ENCODE assay signal across 10 mouse cellular contexts in the genomic region with DNA sequence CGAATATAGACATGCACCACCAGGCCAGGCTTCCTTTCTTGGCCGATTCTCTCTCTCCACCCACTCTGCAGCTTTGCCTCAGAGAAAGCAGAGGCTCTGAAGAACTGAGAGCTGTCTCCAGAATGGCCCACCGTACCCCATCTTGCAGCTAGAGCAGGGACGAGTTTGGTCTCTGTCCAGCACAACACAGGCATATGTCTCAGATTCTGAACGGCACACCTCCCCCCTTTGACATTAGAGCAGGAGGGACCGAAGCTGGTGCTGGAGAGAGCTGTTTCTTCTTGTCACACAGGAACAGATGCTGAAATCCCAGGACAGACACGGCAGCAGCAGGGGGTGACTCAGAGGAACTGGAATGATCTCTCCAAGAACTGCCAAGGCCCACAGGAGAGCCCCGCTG. TPM values are rescaled to one million over a fixed set of nuclear protein-coding genes. Genes with fewer than 3 reads are reported as not detected.
A peak's percentile ranks its signal among the peaks of the same experiment; 100 is the strongest.
DNase-seq lines count a peak whose midpoint lies in the region; ATAC-seq and TF ChIP-seq lines count a peak whose summit lies in the region.
"Had no signal": no experiment of that assay in that cellular context is flagged by ENCODE, and none has a peak within 500 bp of the region (broad histone marks: within the 10 kb centered on the region; RNA-seq: fewer than 3 reads in every experiment).

No protein-coding gene starts in this region.

- H3K36me3 ChIP-seq in embryonic facial prominence, embryonic 13.5 days = no peaks in the 10 kb centered on the region
- H3K36me3 ChIP-seq in embryonic facial prominence, embryonic 10.5 days (replicated peaks) = no peaks in the 10 kb centered on the region
- H3K36me3 ChIP-seq in neural tube, embryonic 12.5 days = no peaks in the 10 kb centered on the region
- H3K36me3 ChIP-seq in neural tube, embryonic 15.5 days = no peaks in the 10 kb centered on the region
- H3K36me3 ChIP-seq in stomach, postnatal 0 days (ENCODE audit: control insufficient read depth, insufficient read depth, low read length) = no peaks in the 10 kb centered on the region

- DNase-seq in embryonic facial prominence, embryonic 10.5 days (ENCODE audit: low spot score) = no peak
- DNase-seq in layer of hippocampus, adult 8-10 months (ENCODE audit: low spot score in 2 of 2) = peak; percentile 69 to 79
- DNase-seq in stomach, postnatal 0 days (ENCODE audit: low spot score) = no peak
- DNase-seq in liver = no peak
- DNase-seq in spleen, postnatal 4 days (ENCODE audit: low spot score in 2 of 2) = no peak
- DNase-seq: gastrocnemius, postnatal 14 days had no signal

- H3K27me3 ChIP-seq in embryonic facial prominence, embryonic 13.5 days = no peaks in the 10 kb centered on the region; the same call in 1 of the 2 replicates
- H3K27me3 ChIP-seq in embryonic facial prominence, embryonic 10.5 days (replicated peaks; ENCODE audit: low read depth, poor library complexity, severe bottlenecking) = no peaks in the 10 kb centered on the region
- H3K27me3 ChIP-seq in neural tube, embryonic 12.5 days (replicated peaks) = 0 out of 2 replicates have a peak, but pooled peaks cover 2% of the 10 kb centered on the region
- H3K27me3 ChIP-seq in neural tube, embryonic 15.5 days (replicated peaks) = no peaks in the 10 kb centered on the region
- no peaks in the 10 kb centered on the region for H3K27me3 ChIP-seq in stomach, postnatal 0 days (ENCODE audit: control insufficient read depth, insufficient read depth, low read length)

- peak overlapping the region; percentile 40; the same call in 1 of the 2 replicates for H3K27ac ChIP-seq in embryonic facial prominence, embryonic 13.5 days
- H3K27ac ChIP-seq in embryonic facial prominence, embryonic 10.5 days (replicated peaks) = no peak overlapping the region
- no peak overlapping the region for H3K27ac ChIP-seq in neural tube, embryonic 12.5 days
- no peak overlapping the region; the same call in 1 of the 2 replicates for H3K27ac ChIP-seq in neural tube, embryonic 15.5 days (replicated peaks)
- 0 out of 2 replicates have a peak overlapping the region, but pooled peaks have one; percentile 13 for H3K27ac ChIP-seq in stomach, postnatal 0 days (replicated peaks)
- H3K27ac ChIP-seq: liver, embryonic 14.5 days had no signal

- no peak for ATAC-seq in embryonic facial prominence, embryonic 13.5 days (ENCODE audit: insufficient number of reproducible peaks, insufficient read depth, low FRiP score, low TSS enrichment, low read depth)
- ATAC-seq in neural tube, embryonic 12.5 days (ENCODE audit: low FRiP score, low read depth) = no peak
- no peak for ATAC-seq in neural tube, embryonic 15.5 days (ENCODE audit: low FRiP score)
- ATAC-seq in stomach, postnatal 0 days (ENCODE audit: low FRiP score, low TSS enrichment) = no peak

- H3K4me1 ChIP-seq in embryonic facial prominence, embryonic 13.5 days = peaks cover 5% of the 10 kb centered on the region
- H3K4me1 ChIP-seq in embryonic facial prominence, embryonic 10.5 days = peaks cover 16% of the 10 kb centered on the region
- peaks cover 6% of the 10 kb centered on the region; the same call in 1 of the 2 replicates for H3K4me1 ChIP-seq in neural tube, embryonic 12.5 days
- no peaks in the 10 kb centered on the region for H3K4me1 ChIP-seq in neural tube, embryonic 15.5 days
- H3K4me1 ChIP-seq in stomach, postnatal 0 days (replicated peaks; ENCODE audit: control insufficient read depth, insufficient read depth) = no peaks in the 10 kb centered on the region

- TF ChIP-seq CTCF in stomach, postnatal 0 days (IDR thresholded peaks at IDR 0.05; ENCODE audit: low read depth) = no peak

- H3K4me2 ChIP-seq in embryonic facial prominence, embryonic 13.5 days = no peak overlapping the region
- no peak overlapping the region for H3K4me2 ChIP-seq in neural tube, embryonic 12.5 days (replicated peaks)
- H3K4me2 ChIP-seq in neural tube, embryonic 15.5 days = no peak overlapping the region
- no peak overlapping the region for H3K4me2 ChIP-seq in stomach, postnatal 0 days (replicated peaks; ENCODE audit: low read depth)

- no peaks in the 10 kb centered on the region for H3K9me3 ChIP-seq in embryonic facial prominence, embryonic 13.5 days
- no peaks in the 10 kb centered on the region for H3K9me3 ChIP-seq in embryonic facial prominence, embryonic 10.5 days
- H3K9me3 ChIP-seq in neural tube, embryonic 12.5 days = no peaks in the 10 kb centered on the region
- H3K9me3 ChIP-seq in neural tube, embryonic 15.5 days (replicated peaks) = no peaks in the 10 kb centered on the region
- H3K9me3 ChIP-seq in stomach, postnatal 0 days (ENCODE audit: control insufficient read depth, low read length) = no peaks in the 10 kb centered on the region

- no peak overlapping the region for H3K4me3 ChIP-seq in embryonic facial prominence, embryonic 13.5 days
- H3K4me3 ChIP-seq in embryonic facial prominence, embryonic 10.5 days = no peak overlapping the region
- H3K4me3 ChIP-seq in neural tube, embryonic 12.5 days = no peak overlapping the region
- no peak overlapping the region for H3K4me3 ChIP-seq in neural tube, embryonic 15.5 days (replicated peaks)
- no peak overlapping the region for H3K4me3 ChIP-seq in stomach, postnatal 0 days (ENCODE audit: low read depth, low read length)

- TF ChIP-seq EP300 in stomach, postnatal 0 days (optimal IDR thresholded peaks at IDR 0.05) = no peak

- 0 out of 2 replicates have a peak overlapping the region, but pooled peaks have one; percentile 44 for H3K9ac ChIP-seq in embryonic facial prominence, embryonic 13.5 days
- H3K9ac ChIP-seq in neural tube, embryonic 12.5 days = peak overlapping the region; percentile 18; the same call in 1 of the 2 replicates
- no peak overlapping the region for H3K9ac ChIP-seq in neural tube, embryonic 15.5 days (replicated peaks)
- H3K9ac ChIP-seq in stomach, postnatal 0 days (ENCODE audit: low read length) = no peak overlapping the region
- H3K9ac ChIP-seq: liver, embryonic 14.5 days had no signal

- WGBS in embryonic facial prominence, embryonic 13.5 days = 30% methylated on average over 8 of the region's 8 CpGs
- 49% methylated on average over 8 of the region's 8 CpGs for WGBS in embryonic facial prominence, embryonic 10.5 days
- 56% methylated on average over 8 of the region's 8 CpGs for WGBS in neural tube, embryonic 12.5 days
- WGBS in neural tube, embryonic 15.5 days = 61% methylated on average over 8 of the region's 8 CpGs
- 39% methylated on average over 8 of the region's 8 CpGs for WGBS in stomach, postnatal 0 days

RNA-seq across cellular contexts. Expression of gene Copz2, which starts 9.4 kb away (rescaled TPM):
- polyA plus RNA-seq in embryonic facial prominence, embryonic 13.5 days (2015; fragmentation: Nextera tagmentation; extraction: Ambion mirVana) = 123 and 125 TPM in 2 replicates
- 36.2 and 37.4 TPM in 2 replicates for polyA plus RNA-seq in embryonic facial prominence, embryonic 10.5 days (2016; fragmentation: Nextera tagmentation; extraction: Ambion mirVana)
- 41.4 and 46.9 TPM in 2 replicates for polyA plus RNA-seq in neural tube, embryonic 12.5 days (2016; fragmentation: Nextera tagmentation; extraction: Ambion mirVana)
- polyA plus RNA-seq in neural tube, embryonic 15.5 days (2015; fragmentation: Nextera tagmentation; extraction: Ambion mirVana) = 29.2 and 42.0 TPM in 2 replicates
- total RNA-seq in layer of hippocampus, adult 8-10 months (2022) = 10 to 100 TPM in 2 of 4 experiments, 1 to 10 TPM in 2; 8.2 to 11.6 (median 9.5) TPM
- polyA plus RNA-seq in stomach, postnatal 0 days (2015; fragmentation: Nextera tagmentation; extraction: Ambion mirVana) = 84.7 and 95.1 TPM in 2 replicates

RNA-seq across cellular contexts. Expression of gene Nfe2l1, which starts 10.5 kb away (rescaled TPM):
- 61.7 and 66.5 TPM in 2 replicates for polyA plus RNA-seq in embryonic facial prominence, embryonic 13.5 days (2015; fragmentation: Nextera tagmentation; extraction: Ambion mirVana)
- polyA plus RNA-seq in embryonic facial prominence, embryonic 10.5 days (2016; fragmentation: Nextera tagmentation; extraction: Ambion mirVana) = 65.4 and 69.9 TPM in 2 replicates
- 75.5 and 79.5 TPM in 2 replicates for polyA plus RNA-seq in neural tube, embryonic 12.5 days (2016; fragmentation: Nextera tagmentation; extraction: Ambion mirVana)
- 71.8 and 78.2 TPM in 2 replicates for polyA plus RNA-seq in neural tube, embryonic 15.5 days (2015; fragmentation: Nextera tagmentation; extraction: Ambion mirVana)
- total RNA-seq in layer of hippocampus, adult 8-10 months (2022) = 100 to 1,000 TPM; 234 to 271 (median 260) TPM
- polyA plus RNA-seq in stomach, postnatal 0 days (2015; fragmentation: Nextera tagmentation; extraction: Ambion mirVana) = 32.4 and 35.6 TPM in 2 replicates

RNA-seq across cellular contexts. Expression of gene Cbx1, which starts 51.4 kb away (rescaled TPM):
- polyA plus RNA-seq in embryonic facial prominence, embryonic 13.5 days (2015; fragmentation: Nextera tagmentation; extraction: Ambion mirVana) = 164 and 170 TPM in 2 replicates
- polyA plus RNA-seq in embryonic facial prominence, embryonic 10.5 days (2016; fragmentation: Nextera tagmentation; extraction: Ambion mirVana) = 201 and 213 TPM in 2 replicates
- polyA plus RNA-seq in neural tube, embryonic 12.5 days (2016; fragmentation: Nextera tagmentation; extraction: Ambion mirVana) = 125 and 143 TPM in 2 replicates
- polyA plus RNA-seq in neural tube, embryonic 15.5 days (2015; fragmentation: Nextera tagmentation; extraction: Ambion mirVana) = 60.9 and 69.5 TPM in 2 replicates
- total RNA-seq in layer of hippocampus, adult 8-10 months (2022) = 10 to 100 TPM; 40.1 to 52.0 (median 44.0) TPM
- 30.5 and 38.7 TPM in 2 replicates for polyA plus RNA-seq in stomach, postnatal 0 days (2015; fragmentation: Nextera tagmentation; extraction: Ambion mirVana)

Comparison
In these comparisons a context has a peak if more than half of its experiments do, and no peak if none do; other contexts are left out.
1. H3K27ac ChIP-seq: peak in embryonic facial prominence, embryonic 13.5 days (single experiment) and stomach, postnatal 0 days (single experiment); none in embryonic facial prominence, embryonic 10.5 days (single experiment), neural tube, embryonic 12.5 days (single experiment) and neural tube, embryonic 15.5 days (single experiment).
2. H3K9ac ChIP-seq: peak in embryonic facial prominence, embryonic 13.5 days (single experiment) and neural tube, embryonic 12.5 days (single experiment); none in neural tube, embryonic 15.5 days (single experiment) and stomach, postnatal 0 days (single experiment).
3. DNase-seq: peak in layer of hippocampus, adult 8-10 months (2 of 2); none in embryonic facial prominence, embryonic 10.5 days (single experiment), stomach, postnatal 0 days (single experiment), liver (single experiment) and spleen, postnatal 4 days (0 of 2).